Mouse (Mus musculus) lung, adult 18-20 months (tissue): Measurements from ENCODE around the gene Fkbp8.
A peak's percentile ranks its signal among the peaks of the same experiment; 100 is the strongest.

ENCODE experiments used
- DNase-seq, 2 experiments: peaks; one replicate each; pipeline ENCODE4 v3.0.0; 2022; ENCODE audit warnings: mixed read lengths in 2 of 2

Fkbp8 gene

GRCm38 (mm10) chr8:70529741-70530161, 2.2 kb downstream of the Fkbp8 start:
- no peak for DNase-seq

GRCm38 (mm10) chr8:70530314-70530713, 2.8 kb downstream of the Fkbp8 start:
- DNase-seq = no peak

- no peak for DNase-seq
Observed at GRCm38 (mm10) chr8:70534281-70534680, 6.8 kb downstream of the Fkbp8 start.

DNA sequence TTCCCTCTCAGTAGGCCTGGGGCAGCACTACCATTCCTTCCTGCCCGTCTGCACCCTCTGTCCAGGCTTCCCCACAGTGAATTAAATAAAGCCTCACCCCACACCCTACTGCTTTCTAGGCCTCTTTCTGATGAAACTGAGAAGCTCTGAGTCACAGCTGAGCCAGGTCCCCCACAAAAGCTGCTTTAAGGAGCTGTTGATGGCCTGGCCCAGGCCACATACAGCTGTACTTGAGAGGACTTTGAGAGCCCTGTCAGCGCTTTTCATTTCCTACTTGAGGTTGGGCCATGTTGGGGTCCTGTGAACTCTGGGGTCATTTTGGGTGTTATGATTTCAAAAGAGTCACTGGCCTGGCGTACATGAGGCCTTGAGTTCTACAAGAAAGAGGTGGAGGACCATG, 7.7 kb downstream of the Fkbp8 start:
- peak in 1 of 2 experiments; percentile 40 for DNase-seq

DNA sequence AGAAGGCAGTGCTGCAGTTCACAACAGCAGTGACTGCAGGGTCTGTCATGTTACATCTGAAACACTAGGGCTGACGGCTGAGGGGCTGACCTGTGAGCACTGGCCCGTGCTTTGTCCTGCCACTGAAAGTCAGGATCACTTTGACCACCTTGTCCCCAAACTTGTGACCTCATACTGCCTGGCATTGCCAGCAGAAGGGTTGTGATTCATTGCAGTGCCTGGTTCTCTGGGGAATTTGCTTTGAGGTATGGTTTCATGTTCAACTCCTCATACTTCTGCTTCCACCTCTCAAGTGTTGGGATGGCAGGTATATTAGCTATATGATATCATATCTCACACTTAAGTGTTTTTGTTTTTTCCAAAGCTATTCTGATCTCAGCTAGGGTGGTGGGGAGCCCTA, 8.2 kb downstream of the Fkbp8 start:
- no peak for DNase-seq

DNA sequence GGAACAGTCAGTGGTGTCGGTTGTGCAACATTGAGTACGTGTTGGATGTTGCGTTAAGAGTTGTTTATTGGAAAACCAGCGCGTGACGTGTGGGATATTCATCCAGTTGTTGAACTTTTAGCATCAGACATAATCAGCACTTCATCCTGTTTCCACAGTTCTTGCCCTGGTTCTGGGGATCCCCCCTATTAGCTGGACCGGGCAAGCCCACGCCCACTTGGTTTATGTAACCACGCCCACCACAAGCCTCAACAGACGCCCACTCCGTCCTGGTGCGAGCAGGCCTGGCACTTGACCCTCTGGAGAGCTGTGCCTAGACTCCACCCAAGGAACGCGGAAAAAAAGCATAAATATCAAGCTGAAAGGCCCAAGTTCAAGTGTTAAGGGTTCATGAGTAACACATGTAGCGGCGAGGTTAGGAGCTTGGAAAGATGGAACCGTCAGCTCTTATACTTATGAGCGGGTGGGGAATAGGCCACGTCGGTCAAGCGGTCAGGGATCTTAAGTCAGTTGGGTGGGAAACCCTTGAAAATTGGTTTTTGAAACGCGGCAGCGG, 10.6 kb downstream of the Fkbp8 start:
- peak; percentile 91 to 92 for DNase-seq

- peak; percentile 99 to 100 for DNase-seq
Observed at GRCm38 (mm10) chr8:70538633-70539076, 11.1 kb downstream of the Fkbp8 start.

GRCm38 (mm10) chr8:70539077-70539813, 11.7 kb downstream of the Fkbp8 start, which contains the start of gene Ell:
Ell (plus strand) TSS chr8:70539457.
- DNase-seq = peak; percentile 100

DNA sequence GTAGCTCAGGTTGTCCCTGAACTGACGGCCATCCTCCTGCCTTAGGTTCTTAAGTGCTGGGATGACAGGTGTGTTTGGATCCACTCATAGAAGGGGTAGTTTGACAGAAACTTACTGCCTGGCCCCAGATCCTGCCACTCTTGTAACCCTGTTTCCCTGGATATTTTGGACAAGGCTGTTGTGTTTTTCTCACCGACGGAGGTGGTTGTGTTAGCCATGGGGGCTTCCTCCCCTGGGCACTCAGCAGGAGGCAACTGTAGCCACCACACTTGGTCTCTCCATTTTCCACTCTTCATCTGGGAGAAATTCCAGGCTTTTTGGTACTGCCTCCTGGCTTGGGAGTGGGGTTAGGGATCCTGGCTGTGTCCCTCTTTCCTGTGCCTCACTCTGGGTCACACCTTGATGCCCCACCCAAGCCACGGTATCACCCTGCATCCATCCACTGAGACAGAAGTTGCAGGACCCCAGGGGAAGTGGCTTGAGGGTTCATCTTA, 12.5 kb downstream of the Fkbp8 start:
- DNase-seq = no peak

GRCm38 (mm10) chr8:70540507-70541071, 13.1 kb downstream of the Fkbp8 start:
- DNase-seq = peak; percentile 39 to 55

DNA sequence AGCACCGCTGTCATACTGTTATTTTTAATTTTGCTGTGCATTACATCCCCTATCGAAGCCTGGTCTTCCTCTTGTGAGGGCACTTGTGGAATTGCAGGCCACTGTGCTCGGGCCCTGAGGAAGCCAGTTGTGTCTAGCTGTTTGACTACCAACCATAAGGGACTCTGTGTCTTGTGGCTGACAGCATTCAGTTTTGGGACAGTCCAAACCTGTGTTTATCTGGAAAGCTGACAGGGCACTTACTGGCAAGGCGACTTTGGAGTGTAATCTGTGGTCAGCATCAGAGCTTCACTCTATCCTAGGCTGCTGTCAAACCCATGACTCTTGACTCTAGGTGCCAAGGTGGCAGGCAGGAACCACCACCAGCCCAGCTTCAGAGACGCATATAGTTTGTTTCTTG, 13.6 kb downstream of the Fkbp8 start:
- DNase-seq = no peak

- DNase-seq = peak; percentile 84 to 89
Observed at GRCm38 (mm10) chr8:70544200-70544687, 16.7 kb downstream of the Fkbp8 start.

DNA sequence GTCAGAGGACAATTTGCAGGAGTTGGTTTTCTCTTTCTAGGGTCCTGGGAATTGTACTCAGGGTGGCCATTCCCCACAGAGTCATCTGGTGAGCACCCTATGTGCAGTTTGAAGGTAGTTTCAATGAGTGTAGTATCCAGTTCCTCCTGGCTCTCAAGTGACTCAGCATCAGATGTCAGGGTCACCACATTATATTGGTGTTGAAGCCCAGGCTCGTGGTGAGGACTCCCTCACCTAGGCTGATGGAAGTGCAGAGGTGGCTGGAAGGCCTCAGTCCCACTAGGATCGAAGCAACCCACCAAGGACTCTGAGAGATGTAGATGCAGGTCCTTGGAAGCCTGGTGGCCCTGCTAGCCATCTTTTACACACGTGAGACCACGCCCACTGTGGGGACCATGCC, 18.9 kb downstream of the Fkbp8 start:
- peak in 1 of 2 experiments; percentile 35 for DNase-seq

DNA sequence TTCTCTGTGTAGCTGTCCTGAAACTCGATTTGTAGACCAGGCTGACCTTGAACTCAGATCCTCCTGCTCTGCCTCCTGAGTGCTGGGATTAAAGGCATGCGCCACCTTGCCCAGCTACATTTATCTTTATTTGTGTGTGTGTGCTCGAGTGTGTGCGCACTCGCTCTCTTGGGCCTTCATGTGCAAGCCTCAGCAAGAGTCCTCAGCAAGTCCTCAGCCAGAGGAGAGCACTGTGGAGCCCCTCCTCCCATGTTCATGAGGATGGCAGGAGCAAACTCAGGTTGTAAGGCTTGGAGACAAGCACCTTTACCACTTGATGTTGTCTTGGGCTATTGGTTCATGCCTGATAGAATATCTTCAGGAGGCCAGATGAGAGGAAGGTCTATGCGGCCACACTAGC, 20.2 kb downstream of the Fkbp8 start:
- DNase-seq = peak; percentile 57 to 71

- peak; percentile 29 to 42 for DNase-seq
Observed at GRCm38 (mm10) chr8:70549412-70550184, 22.1 kb downstream of the Fkbp8 start.

- no peak for DNase-seq
Observed at GRCm38 (mm10) chr8:70551558-70552161, 24.1 kb downstream of the Fkbp8 start.

DNA sequence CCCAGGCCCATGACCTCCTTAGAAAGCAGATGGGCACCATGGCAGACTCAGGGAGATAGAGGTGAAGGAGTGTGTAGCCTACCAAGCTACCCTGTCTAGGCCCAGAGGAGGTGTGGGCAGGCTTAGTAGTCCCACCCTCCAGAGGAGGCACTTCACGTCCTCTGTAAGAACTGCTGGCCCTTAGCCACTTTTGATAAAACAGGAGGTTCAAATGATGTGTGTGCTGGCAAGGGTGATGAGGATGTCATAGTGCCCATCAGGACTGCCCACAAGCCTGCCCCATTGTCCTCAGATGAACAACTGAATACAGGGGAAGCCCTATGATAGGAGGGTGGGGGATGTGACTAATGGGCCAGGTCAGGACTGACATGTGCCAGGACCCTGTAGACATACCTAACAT, 25.3 kb downstream of the Fkbp8 start:
- peak; percentile 24 to 60 for DNase-seq

- peak; percentile 49 to 60 for DNase-seq
Observed at GRCm38 (mm10) chr8:70553740-70554139, 26.2 kb downstream of the Fkbp8 start.

- DNase-seq = no peak
Observed at GRCm38 (mm10) chr8:70555079-70555747, 27.7 kb downstream of the Fkbp8 start.

- DNase-seq = peak in 1 of 2 experiments; percentile 55
Observed at GRCm38 (mm10) chr8:70558334-70558733, 30.8 kb downstream of the Fkbp8 start.

- DNase-seq = no peak
Observed at GRCm38 (mm10) chr8:70558983-70559382, 31.5 kb downstream of the Fkbp8 start.

DNA sequence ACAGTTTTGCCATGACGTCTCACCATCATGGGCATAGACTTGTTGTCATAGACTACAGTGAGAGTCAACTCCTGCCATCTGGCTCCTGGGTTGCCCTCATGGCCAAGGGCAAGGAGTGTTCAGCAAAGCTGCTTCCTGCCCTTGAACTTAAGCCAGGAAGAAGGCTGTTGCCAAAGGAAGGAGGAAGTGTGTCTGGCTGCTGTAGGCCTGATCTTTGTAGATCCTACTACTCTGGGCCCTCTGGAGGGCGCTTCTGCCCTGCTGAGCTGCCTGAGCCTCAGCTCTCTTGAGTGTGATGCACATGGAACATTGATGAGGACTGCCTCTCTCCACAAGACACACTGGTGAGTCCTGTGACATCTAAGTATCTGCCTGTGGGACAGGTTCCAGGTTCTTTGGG, 32.6 kb downstream of the Fkbp8 start:
- peak; percentile 75 to 83 for DNase-seq
